Mouse (Mus musculus): Measurements from ENCODE around the gene Mpst.

Mpst gene

GRCm38 (mm10) chr15:78406293-78406934 is at the start of gene Mpst:
TSS of gene Mpst (plus strand) at chr15:78406416.
- DNase-seq (ENCODE audit: low spot score in 2 of 2): peak; percentile 90 to 92

GRCm38 (mm10) chr15:78365916-78366315 is 40.3 kb upstream of the Mpst start:
- no peak for DNase-seq (ENCODE audit: low spot score in 2 of 2)

- DNase-seq (ENCODE audit: low spot score in 2 of 2): peak; percentile 44 to 53
These were observed 39.3 kb upstream of the Mpst start for GRCm38 (mm10) chr15:78366875-78367274.

GRCm38 (mm10) chr15:78367811-78368210 is 38.4 kb upstream of the Mpst start:
- peak in 1 of 2 experiments; percentile 50 for DNase-seq (ENCODE audit: low spot score in 2 of 2)

GRCm38 (mm10) chr15:78368926-78369346 is 37.3 kb upstream of the Mpst start:
- peak in 1 of 2 experiments; percentile 38 for DNase-seq (ENCODE audit: low spot score in 2 of 2)

GRCm38 (mm10) chr15:78369641-78370040 is 36.6 kb upstream of the Mpst start:
- peak in 1 of 2 experiments; percentile 22 for DNase-seq (ENCODE audit: low spot score in 2 of 2)

GRCm38 (mm10) chr15:78372796-78373195 is 33.4 kb upstream of the Mpst start:
- DNase-seq (ENCODE audit: low spot score in 2 of 2): no peak

- peak in 1 of 2 experiments; percentile 41 for DNase-seq (ENCODE audit: low spot score in 2 of 2)
These were observed 32.0 kb upstream of the Mpst start for GRCm38 (mm10) chr15:78374204-78374603.

GRCm38 (mm10) chr15:78377859-78378258 is 28.4 kb upstream of the Mpst start:
- DNase-seq (ENCODE audit: low spot score in 2 of 2): no peak

GRCm38 (mm10) chr15:78378556-78378955 is 27.7 kb upstream of the Mpst start:
- DNase-seq (ENCODE audit: low spot score in 2 of 2): no peak

GRCm38 (mm10) chr15:78380208-78380607 is 26.0 kb upstream of the Mpst start:
- no peak for DNase-seq (ENCODE audit: low spot score in 2 of 2)

- no peak for DNase-seq (ENCODE audit: low spot score in 2 of 2)
These were observed 25.5 kb upstream of the Mpst start for GRCm38 (mm10) chr15:78380741-78381140.

- no peak for DNase-seq (ENCODE audit: low spot score in 2 of 2)
These were observed 24.1 kb upstream of the Mpst start for GRCm38 (mm10) chr15:78382115-78382514.

GRCm38 (mm10) chr15:78383450-78384219 is 22.6 kb upstream of the Mpst start:
- peak in 1 of 2 experiments; percentile 18 for DNase-seq (ENCODE audit: low spot score in 2 of 2)

- no peak for DNase-seq (ENCODE audit: low spot score in 2 of 2)
These were observed 21.7 kb upstream of the Mpst start for GRCm38 (mm10) chr15:78384220-78385116.

GRCm38 (mm10) chr15:78385564-78385963 is 20.7 kb upstream of the Mpst start:
- DNase-seq (ENCODE audit: low spot score in 2 of 2): no peak

- no peak for DNase-seq (ENCODE audit: low spot score in 2 of 2)
These were observed 15.4 kb upstream of the Mpst start for GRCm38 (mm10) chr15:78390855-78391254.

- no peak for DNase-seq (ENCODE audit: low spot score in 2 of 2)
These were observed 10.7 kb upstream of the Mpst start, which contains the start of gene Tex33 for GRCm38 (mm10) chr15:78395478-78395962. TSS of gene Tex33 (minus strand) at chr15:78395912.

- DNase-seq (ENCODE audit: low spot score in 2 of 2): no peak
These were observed 4.9 kb upstream of the Mpst start for GRCm38 (mm10) chr15:78401345-78401744.

GRCm38 (mm10) chr15:78401921-78402320 is 4.3 kb upstream of the Mpst start:
- peak in 1 of 2 experiments; percentile 44 for DNase-seq (ENCODE audit: low spot score in 2 of 2)

GRCm38 (mm10) chr15:78402423-78402822 is 3.8 kb upstream of the Mpst start:
- DNase-seq (ENCODE audit: low spot score in 2 of 2): no peak

GRCm38 (mm10) chr15:78403301-78403741 is 2.9 kb upstream of the Mpst start:
- no peak for DNase-seq (ENCODE audit: low spot score in 2 of 2)
